Mouse (Mus musculus): ENCODE data around the gene Cxadr.

- TF ChIP-seq EP300 (IDR thresholded peaks at IDR 0.05; ENCODE audit: insufficient read depth, low read depth, low read length) (no peak), POLR2A (IDR thresholded peaks at IDR 0.05; ENCODE audit: insufficient read depth, low read depth, low read length) (no peak), CTCF (IDR thresholded peaks at IDR 0.05) (no peak)
Measured at GRCm38 (mm10) chr16:78372786-78373185, 71.5 kb downstream of the Cxadr start.

Measured in heart, adult 2 months (tissue).